Mouse (Mus musculus) heart, postnatal 0 days (tissue): ENCODE data around the gene Tln2.

Experiments used
- CTCF ChIP-seq: IDR thresholded peaks from 2 replicates; pipeline ENCODE4 v1.5.1; 2016; ENCODE audit warnings: antibody characterized with exemption, control low read depth, low read depth
- EP300 ChIP-seq: IDR thresholded peaks from 2 replicates; pipeline ENCODE4 v1.6.1; 2016; ENCODE audit warnings: antibody characterized with exemption, low read depth

DNA sequence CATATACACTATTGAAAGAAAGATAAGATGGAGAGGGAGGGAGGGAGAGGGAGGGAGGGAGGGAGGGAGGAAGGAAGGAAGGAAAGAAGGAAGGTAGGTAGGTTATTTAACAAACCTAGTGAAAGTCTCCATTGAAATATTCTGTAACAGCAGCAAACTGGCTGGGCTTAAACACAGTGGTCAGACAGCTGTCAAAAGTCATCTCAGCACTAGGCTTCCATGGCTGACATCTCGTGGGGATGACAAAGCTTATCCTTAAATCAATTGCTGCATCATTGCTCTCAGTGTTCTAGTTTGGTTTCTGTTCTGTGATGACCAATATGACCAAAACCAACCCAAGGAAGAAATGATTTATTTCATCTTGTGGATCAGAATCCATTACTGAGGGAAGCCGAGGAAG, 376.0 kb downstream of the Tln2 start:
- TF ChIP-seq CTCF = no peak
- TF ChIP-seq EP300 = no peak
